Mouse (Mus musculus) testis, adult 2 months (tissue): Measurements from ENCODE around the gene Msantd3. TPM values are rescaled to one million over a fixed set of nuclear protein-coding genes. Genes with fewer than 3 reads are reported as not detected.

Source experiments
- H3K27ac ChIP-seq: fragments of 200-500 bp; 2 replicates; pipeline ENCODE4 v1.5.1; 2012; ENCODE audit warnings: low read depth, low read length; ENCODE audit not compliant: control insufficient read depth, insufficient read depth
- H3K27me3 ChIP-seq: fragments of 200-500 bp; 2 replicates; pipeline ENCODE4 v1.6.1; 2012; ENCODE audit warnings: mild to moderate bottlenecking, low read length, moderate library complexity; ENCODE audit not compliant: control insufficient read depth, insufficient read depth
- H3K36me3 ChIP-seq: fragments of 200-500 bp; 2 replicates; pipeline ENCODE4 v1.6.1; 2012; ENCODE audit warnings: mild to moderate bottlenecking, low read length; ENCODE audit not compliant: control insufficient read depth, insufficient read depth
- H3K4me1 ChIP-seq: fragments of 200-500 bp; 2 replicates; pipeline ENCODE4 v1.6.1; 2012; ENCODE audit warnings: low read length; ENCODE audit not compliant: control insufficient read depth, insufficient read depth
- H3K4me3 ChIP-seq: fragments of 200-500 bp; 2 replicates; pipeline ENCODE4 v1.5.1; 2012; ENCODE audit warnings: low read depth, mild to moderate bottlenecking, low read length, moderate library complexity, mixed read lengths; ENCODE audit not compliant: control insufficient read depth
- CTCF ChIP-seq: fragments of 200-500 bp; IDR thresholded peaks from 2 replicates; pipeline ENCODE4 v1.5.1; 2012; ENCODE audit warnings: low read depth, mild to moderate bottlenecking, inconsistent platforms, low read length, moderate library complexity; ENCODE audit not compliant: control insufficient read depth, insufficient read depth, insufficient replicate concordance
- POLR2A ChIP-seq: fragments of 200-500 bp; IDR thresholded peaks from 2 replicates; pipeline ENCODE4 v1.6.1; 2012; ENCODE audit warnings: low read depth, mild to moderate bottlenecking, inconsistent platforms, low read length, moderate library complexity; ENCODE audit not compliant: control insufficient read depth
- polyA plus RNA-seq: library from polyadenylated mRNA; depleted of rRNA; stranded (reverse); fragments of >200 nt; gene quantifications from 2 replicates; pipeline ENCODE4 v1.2.3, GENCODE M21; 2012

Gene Msantd3
- polyA plus RNA-seq, 1 experiment = 4.3 TPM

GRCm38 (mm10) chr4:48582941-48583340, 43.2 kb downstream of the Msantd3 start:
- Histone ChIP-seq H3K4me3 (peak overlapping the region; percentile 73), H3K36me3 (no peaks in the 10 kb centered on the region), H3K4me1 (peaks cover 8% of the 10 kb centered on the region), H3K27me3 (no peaks in the 10 kb centered on the region), H3K27ac (no peak overlapping the region)
- no peak for TF ChIP-seq POLR2A
- TF ChIP-seq CTCF = no peak

DNA sequence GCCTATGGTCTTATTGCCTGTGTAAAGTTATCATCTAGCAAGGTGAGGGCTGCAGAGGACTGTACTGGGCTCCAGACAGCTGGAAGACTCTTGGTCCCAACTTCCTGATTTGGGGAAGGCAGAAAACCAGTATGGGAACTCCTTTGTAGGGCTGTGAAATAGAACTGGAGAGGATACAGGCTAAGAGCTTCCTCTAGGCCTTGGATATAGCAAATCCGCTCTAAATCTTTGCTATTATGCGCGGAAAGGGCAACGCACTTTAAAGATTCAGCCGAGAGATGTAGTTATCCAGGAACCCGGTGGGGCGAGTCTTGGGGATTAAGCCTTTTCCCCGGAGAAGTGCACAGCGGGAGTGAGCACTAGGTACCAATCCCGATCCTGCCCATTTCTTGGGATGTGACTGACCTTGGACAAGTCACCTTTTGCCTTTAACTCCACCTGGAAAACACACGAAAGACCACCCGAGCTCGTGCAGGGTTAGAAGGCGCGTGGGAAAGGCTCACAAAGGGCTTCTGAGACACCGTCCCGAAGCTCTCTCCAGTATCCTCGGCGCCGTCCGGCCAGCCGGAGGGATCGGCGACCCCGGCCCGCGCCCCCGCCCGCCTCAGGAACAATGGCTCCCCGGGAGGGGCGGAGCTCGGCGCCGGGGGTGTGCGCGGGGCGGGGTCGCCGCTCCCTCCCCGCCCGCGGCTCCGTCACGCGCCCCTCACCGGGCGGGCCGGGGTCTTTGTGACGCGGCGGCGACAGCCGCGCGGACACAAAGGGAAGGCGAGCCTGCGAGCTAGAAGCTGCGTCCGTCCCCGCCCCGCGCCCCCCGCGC, 44.9 kb downstream of the Msantd3 start, which contains the start of gene Tmeff1:
Gene Tmeff1, plus strand, starts transcription at position 754 of the 820 bp plus-strand sequence.
- Histone ChIP-seq H3K27me3 (no peaks in the 10 kb centered on the region), H3K27ac (peak within 1 kb of the TSS; percentile 85), H3K4me3 (peak within 1 kb of the TSS; percentile 97), H3K36me3 (no peaks in the 10 kb centered on the region), H3K4me1 (peaks cover 8% of the 10 kb centered on the region)
- TF ChIP-seq CTCF = no peak
- peak; percentile 50; the same call in 1 of the 2 replicates for TF ChIP-seq POLR2A

- H3K4me3 ChIP-seq = peak overlapping the region; percentile 97
- no peaks in the 10 kb centered on the region for H3K27me3 ChIP-seq
Measured at GRCm38 (mm10) chr4:48585241-48586098, 45.7 kb downstream of the Msantd3 start.

GRCm38 (mm10) chr4:48586099-48586821, 46.5 kb downstream of the Msantd3 start:
- no peaks in the 10 kb centered on the region for H3K27me3 ChIP-seq
- TF ChIP-seq CTCF = no peak
- no peak for TF ChIP-seq POLR2A
- H3K4me1 ChIP-seq = peaks cover 8% of the 10 kb centered on the region
- no peaks in the 10 kb centered on the region for H3K36me3 ChIP-seq
- H3K4me3 ChIP-seq = peak overlapping the region; percentile 97
- H3K27ac ChIP-seq = peak overlapping the region; percentile 85

More at GRCm38 (mm10) chr4:48585241-48586098, 45.7 kb downstream of the Msantd3 start:
- Histone ChIP-seq H3K27ac (peak overlapping the region; percentile 85), H3K4me1 (peaks cover 8% of the 10 kb centered on the region), H3K36me3 (no peaks in the 10 kb centered on the region)
- no peak for TF ChIP-seq CTCF
- peak; percentile 3 for TF ChIP-seq POLR2A

DNA sequence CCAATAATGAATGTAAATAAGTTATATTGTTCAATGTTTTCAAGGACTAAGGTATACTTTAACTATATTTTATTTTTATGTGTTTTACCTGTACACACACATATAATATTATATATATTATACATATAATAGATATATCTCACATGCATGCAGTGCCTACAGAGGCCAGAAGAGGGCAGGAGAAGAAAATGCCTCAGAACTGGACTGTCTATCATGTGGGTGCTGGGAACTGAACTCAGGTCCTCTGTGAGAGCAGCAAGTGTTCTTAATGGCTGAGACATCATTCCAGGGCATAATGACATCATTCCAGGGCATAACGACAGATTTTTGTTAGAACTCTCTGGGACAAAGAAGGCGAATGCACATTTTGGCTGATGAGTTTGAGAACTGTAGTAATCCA, 47.8 kb downstream of the Msantd3 start:
- H3K4me1 ChIP-seq = peaks cover 8% of the 10 kb centered on the region
- H3K36me3 ChIP-seq = no peaks in the 10 kb centered on the region
- TF ChIP-seq POLR2A (no peak), CTCF (no peak)
- H3K27ac ChIP-seq = no peak overlapping the region
- no peaks in the 10 kb centered on the region for H3K27me3 ChIP-seq
- H3K4me3 ChIP-seq = peak overlapping the region; percentile 60; the same call in 1 of the 2 replicates

DNA sequence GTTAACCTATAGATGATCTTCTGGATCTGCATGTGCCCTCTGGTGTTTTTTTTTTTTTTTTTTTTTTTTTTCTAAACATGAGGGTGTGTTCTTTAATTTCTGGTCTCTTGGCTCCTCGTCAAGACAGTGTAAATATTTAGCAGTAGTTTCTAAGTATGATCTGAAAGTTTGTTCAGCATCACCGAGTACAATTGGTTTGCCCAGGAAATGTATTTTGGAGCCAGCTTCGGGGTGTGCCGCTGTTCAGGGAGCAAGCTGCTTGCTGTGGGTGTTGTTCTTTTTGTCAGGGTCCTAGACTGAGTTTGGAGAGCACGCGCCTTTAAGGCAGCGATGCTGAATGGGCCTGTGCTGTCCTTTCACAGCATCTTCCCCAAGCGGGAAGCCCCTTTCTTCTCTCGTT, 48.8 kb downstream of the Msantd3 start:
- Histone ChIP-seq H3K4me3 (peak overlapping the region; percentile 36), H3K4me1 (peaks cover 8% of the 10 kb centered on the region), H3K27me3 (no peaks in the 10 kb centered on the region), H3K27ac (no peak overlapping the region), H3K36me3 (no peaks in the 10 kb centered on the region)
- TF ChIP-seq POLR2A (no peak), CTCF (no peak)
